Mouse (Mus musculus) hematopoietic stem cell, adult 5-6 weeks (primary cell): ENCODE results near the gene Nectin4. TPM values are rescaled to one million over a fixed set of nuclear protein-coding genes. Genes with fewer than 3 reads are reported as not detected.

ENCODE experiments used
- ATAC-seq, 2 experiments: fragments of 125-278 bp in 1 of 2; replicated peaks in 1 of 2; 2 replicates each; pipeline ENCODE4 v1.8.0; 2016 to 2017; ENCODE audit warnings: inconsistent platforms in 2 of 2, mild to moderate bottlenecking in 2 of 2, moderate number of reproducible peaks in 2 of 2, low read depth in 1 of 2, moderate TSS enrichment in 1 of 2; ENCODE audit not compliant: low FRiP score in 2 of 2, poor library complexity in 2 of 2, severe bottlenecking in 2 of 2, insufficient read depth in 1 of 2, low TSS enrichment in 1 of 2
- total RNA-seq: library from RNA; stranded (forward); fragments of 172-1452, 232-1000 nt; gene quantifications from 2 replicates; pipeline ENCODE4 v1.2.3, GENCODE M21; 2017

Gene Nectin4
- total RNA-seq, 1 experiment from 2014 or later, result 5.2 TPM

GRCm38 (mm10) chr1:171349210-171349609, 20.7 kb upstream of the Nectin4 start:
- ATAC-seq, result no peak

- no peak for ATAC-seq
Measured at GRCm38 (mm10) chr1:171355812-171356340, 14.0 kb upstream of the Nectin4 start.

GRCm38 (mm10) chr1:171356814-171357213, 13.1 kb upstream of the Nectin4 start:
- ATAC-seq, result no peak

- peak in 1 of 2 experiments; percentile 22; a peak in 1 of 4 replicates for ATAC-seq
Measured at GRCm38 (mm10) chr1:171358421-171358820, 11.5 kb upstream of the Nectin4 start.

- peak in 1 of 2 experiments; percentile 7; a peak in 1 of 4 replicates for ATAC-seq
Measured at GRCm38 (mm10) chr1:171360253-171360652, 9.6 kb upstream of the Nectin4 start.

- ATAC-seq, result peak; percentile 94 to 96
Measured at GRCm38 (mm10) chr1:171360656-171361055, 9.2 kb upstream of the Nectin4 start, which contains the start of gene Klhdc9. TSS of gene Klhdc9 (minus strand) at chr1:171360798.

- ATAC-seq, result peak; percentile 57 to 63; a peak in 2 of 4 replicates
Measured at GRCm38 (mm10) chr1:171361106-171362103, 8.5 kb upstream of the Nectin4 start.

GRCm38 (mm10) chr1:171365934-171366333, 4.0 kb upstream of the Nectin4 start:
- no peak; a peak in 1 of 4 replicates for ATAC-seq

GRCm38 (mm10) chr1:171372880-171373279, 3.0 kb downstream of the Nectin4 start:
- no peak for ATAC-seq

- no peak for ATAC-seq
Measured at GRCm38 (mm10) chr1:171373946-171374345, 4.0 kb downstream of the Nectin4 start.

GRCm38 (mm10) chr1:171375646-171376097, 5.8 kb downstream of the Nectin4 start:
- peak in 1 of 2 experiments; percentile 15; a peak in 1 of 4 replicates for ATAC-seq

GRCm38 (mm10) chr1:171378298-171378697, 8.4 kb downstream of the Nectin4 start:
- no peak for ATAC-seq

- peak; percentile 87 to 88 for ATAC-seq
Measured at GRCm38 (mm10) chr1:171379935-171380599, 10.2 kb downstream of the Nectin4 start.

GRCm38 (mm10) chr1:171382096-171382620, 12.3 kb downstream of the Nectin4 start:
- no peak for ATAC-seq

GRCm38 (mm10) chr1:171384361-171384760, 14.5 kb downstream of the Nectin4 start:
- no peak for ATAC-seq

GRCm38 (mm10) chr1:171385171-171385570, 15.3 kb downstream of the Nectin4 start:
- ATAC-seq, result no peak

- no peak for ATAC-seq
Measured at GRCm38 (mm10) chr1:171387099-171387498, 17.2 kb downstream of the Nectin4 start.
